Mouse (Mus musculus): ENCODE measurements around the gene Macrod2. TPM values are rescaled to one million over a fixed set of nuclear protein-coding genes. Genes with fewer than 3 reads are reported as not detected.
A peak's percentile ranks its signal among the peaks of the same experiment; 100 is the strongest.

The Macrod2 gene
- polyA plus RNA-seq, 1 experiment from 2014 or later = 90.5 TPM

GRCm38 (mm10) chr2:141740318-141740717 lies 1345.2 kb downstream of the Macrod2 start:
- 0 out of 2 replicates have a peak, but pooled peaks have one; percentile 42 for ATAC-seq (replicated peaks)

GRCm38 (mm10) chr2:141800236-141800635 lies 1405.1 kb downstream of the Macrod2 start:
- no peak overlapping the region for H3K27ac ChIP-seq
- H3K4me2 ChIP-seq = no peak overlapping the region
- no peaks in the 10 kb centered on the region for H3K27me3 ChIP-seq (replicated peaks)
- WGBS = 87% methylated on average over 4 of the region's 4 CpGs
- H3K4me1 ChIP-seq = no peaks in the 10 kb centered on the region
- no peak overlapping the region for H3K4me3 ChIP-seq
- no peak for ATAC-seq (replicated peaks)
- no peaks in the 10 kb centered on the region for H3K9me3 ChIP-seq
- H3K9ac ChIP-seq = no peak overlapping the region
- H3K36me3 ChIP-seq (replicated peaks) = no peaks in the 10 kb centered on the region

More at GRCm38 (mm10) chr2:141740318-141740717, 1345.2 kb downstream of the Macrod2 start:
- Histone ChIP-seq H3K36me3 (replicated peaks) (no peaks in the 10 kb centered on the region), H3K27ac (no peak overlapping the region), H3K9me3 (no peaks in the 10 kb centered on the region), H3K27me3 (replicated peaks) (no peaks in the 10 kb centered on the region), H3K4me2 (no peak overlapping the region), H3K4me1 (no peaks in the 10 kb centered on the region), H3K9ac (no peak overlapping the region), H3K4me3 (no peak overlapping the region)
- 49% methylated on average over 5 of the region's 5 CpGs for WGBS

DNA sequence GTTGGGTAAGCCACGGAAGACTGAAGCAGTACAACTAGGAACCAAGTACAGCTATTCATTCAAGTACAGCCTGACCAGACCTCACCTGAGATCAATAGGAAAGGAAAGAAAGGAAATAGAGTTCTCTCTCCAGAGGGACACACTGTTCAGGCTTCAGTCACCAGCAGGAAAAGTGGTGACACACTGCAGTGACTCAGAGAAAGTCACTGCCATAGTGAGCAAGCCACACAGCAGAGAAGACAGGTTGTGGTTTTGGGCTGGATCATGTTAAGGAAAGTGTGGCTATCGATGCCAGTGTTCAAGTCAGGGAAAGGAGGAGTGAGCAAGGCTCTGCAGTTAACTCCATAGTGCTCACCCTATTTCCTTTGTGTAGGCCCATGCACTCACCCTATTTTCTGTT lies 1405.8 kb downstream of the Macrod2 start:
- Histone ChIP-seq H3K27ac (no peak overlapping the region), H3K36me3 (replicated peaks) (no peaks in the 10 kb centered on the region), H3K4me3 (no peak overlapping the region), H3K9me3 (no peaks in the 10 kb centered on the region), H3K4me1 (no peaks in the 10 kb centered on the region), H3K4me2 (no peak overlapping the region), H3K9ac (no peak overlapping the region), H3K27me3 (replicated peaks) (no peaks in the 10 kb centered on the region)
- WGBS = 71% methylated on average over 2 of the region's 2 CpGs
- no peak for ATAC-seq (replicated peaks)

DNA sequence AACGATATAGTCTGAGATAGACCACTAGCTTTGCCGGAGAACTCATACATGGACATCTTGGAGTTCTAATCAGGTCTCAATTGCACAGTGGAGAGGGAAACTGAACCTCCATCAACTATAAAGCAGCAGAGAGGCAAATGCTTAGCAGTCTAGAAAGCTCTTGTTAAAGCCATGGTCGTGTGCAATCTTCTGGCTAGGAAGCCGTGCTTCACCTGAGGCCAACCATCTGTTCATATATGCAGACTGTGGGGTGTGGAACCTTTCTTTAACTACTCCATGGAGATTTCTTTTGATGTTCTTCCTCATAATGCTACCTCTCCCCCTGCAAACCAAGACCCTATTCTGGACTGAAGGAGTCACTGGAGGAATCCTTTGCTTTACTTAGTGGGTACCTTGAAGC lies 1421.2 kb downstream of the Macrod2 start:
- WGBS = 94% methylated on average over 4 of the region's 4 CpGs
- no peak for ATAC-seq (replicated peaks)

DNA sequence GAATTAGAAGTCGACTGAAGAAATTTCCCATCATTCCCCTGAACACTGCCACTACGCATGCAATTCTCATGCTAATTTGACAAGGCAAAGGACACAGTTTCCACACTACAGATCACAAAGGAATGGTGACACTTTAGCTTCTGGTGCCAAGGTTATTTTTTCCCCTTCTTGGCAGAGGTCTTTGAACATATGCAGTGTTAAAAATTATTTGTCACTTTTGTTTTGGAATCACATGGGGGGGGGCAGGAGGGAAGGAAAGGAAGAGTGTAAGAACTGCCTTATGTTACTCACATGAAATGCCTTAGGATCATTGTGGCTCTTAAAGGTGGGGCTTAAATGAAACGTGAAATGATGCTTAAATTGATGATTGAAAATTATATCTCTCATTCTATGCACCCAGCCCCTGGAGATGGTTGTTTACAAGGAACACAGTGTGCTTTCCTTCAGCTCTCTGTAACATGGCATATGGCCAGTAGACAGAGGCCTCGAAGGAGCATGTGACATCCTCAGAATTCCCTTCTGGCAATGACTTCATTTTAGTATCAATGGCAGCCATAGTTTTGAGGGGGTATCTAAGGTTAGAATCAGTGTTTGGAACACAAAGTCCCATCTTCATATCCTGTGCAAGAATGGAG lies 1422.6 kb downstream of the Macrod2 start:
- no peaks in the 10 kb centered on the region for H3K9me3 ChIP-seq
- H3K27ac ChIP-seq = no peak overlapping the region
- H3K4me3 ChIP-seq = no peak overlapping the region
- ATAC-seq (replicated peaks) = no peak
- 69% methylated on average over 4 of the region's 4 CpGs for WGBS
- H3K4me1 ChIP-seq = no peaks in the 10 kb centered on the region
- H3K36me3 ChIP-seq (replicated peaks) = no peaks in the 10 kb centered on the region
- H3K4me2 ChIP-seq = no peak overlapping the region
- H3K9ac ChIP-seq = no peak overlapping the region
- no peaks in the 10 kb centered on the region for H3K27me3 ChIP-seq (replicated peaks)

More for the DNA sequence above, 1421.2 kb downstream of the Macrod2 start:
- no peaks in the 10 kb centered on the region for H3K36me3 ChIP-seq (replicated peaks)
- no peaks in the 10 kb centered on the region for H3K4me1 ChIP-seq
- H3K4me2 ChIP-seq = no peak overlapping the region
- no peaks in the 10 kb centered on the region for H3K27me3 ChIP-seq (replicated peaks)
- no peak overlapping the region for H3K9ac ChIP-seq
- H3K9me3 ChIP-seq = no peaks in the 10 kb centered on the region
- H3K4me3 ChIP-seq = no peak overlapping the region
- H3K27ac ChIP-seq = no peak overlapping the region

- H3K4me2 ChIP-seq = no peak overlapping the region
- H3K36me3 ChIP-seq (replicated peaks) = no peaks in the 10 kb centered on the region
- no peak overlapping the region for H3K9ac ChIP-seq
- no peaks in the 10 kb centered on the region for H3K27me3 ChIP-seq (replicated peaks)
- H3K4me3 ChIP-seq = no peak overlapping the region
- no peaks in the 10 kb centered on the region for H3K4me1 ChIP-seq
- ATAC-seq (replicated peaks) = no peak
- no peak overlapping the region for H3K27ac ChIP-seq
- H3K9me3 ChIP-seq = no peaks in the 10 kb centered on the region
These were observed 1425.7 kb downstream of the Macrod2 start for GRCm38 (mm10) chr2:141820795-141821194.

- Histone ChIP-seq H3K4me1 (no peaks in the 10 kb centered on the region), H3K27me3 (replicated peaks) (no peaks in the 10 kb centered on the region), H3K27ac (no peak overlapping the region), H3K9ac (no peak overlapping the region), H3K4me3 (no peak overlapping the region), H3K9me3 (no peaks in the 10 kb centered on the region), H3K36me3 (replicated peaks) (no peaks in the 10 kb centered on the region), H3K4me2 (no peak overlapping the region)
- WGBS = 77% methylated on average over 8 of the region's 8 CpGs
- ATAC-seq (replicated peaks) = no peak
These were observed 1430.7 kb downstream of the Macrod2 start for GRCm38 (mm10) chr2:141825606-141826495.

DNA sequence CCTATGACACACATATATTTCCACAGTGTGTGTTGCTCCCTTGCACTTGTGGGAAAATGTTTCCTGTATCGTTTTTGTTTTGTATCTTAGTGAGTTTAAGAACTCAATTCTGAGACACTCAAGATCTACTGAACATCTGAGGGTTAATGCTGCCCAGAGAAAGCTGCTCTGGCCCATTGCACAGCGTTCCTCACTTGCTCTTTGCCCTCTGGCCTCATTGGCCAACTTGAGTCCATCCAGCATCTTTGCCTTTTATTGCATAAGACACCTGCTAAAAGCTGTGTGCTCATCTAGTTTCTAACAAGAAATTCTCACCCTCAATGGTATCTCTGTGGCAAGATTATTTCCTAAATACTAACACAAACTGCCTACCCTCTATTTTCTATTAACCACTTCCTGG lies 1435.4 kb downstream of the Macrod2 start:
- H3K36me3 ChIP-seq (replicated peaks) = no peaks in the 10 kb centered on the region
- ATAC-seq (replicated peaks) = no peak
- no peak overlapping the region for H3K27ac ChIP-seq
- no peak overlapping the region for H3K4me2 ChIP-seq
- H3K9me3 ChIP-seq = no peaks in the 10 kb centered on the region
- H3K9ac ChIP-seq = no peak overlapping the region
- H3K4me1 ChIP-seq = no peaks in the 10 kb centered on the region
- no peak overlapping the region for H3K4me3 ChIP-seq
- H3K27me3 ChIP-seq (replicated peaks) = no peaks in the 10 kb centered on the region
- WGBS = 83% methylated on average over 2 of the region's 2 CpGs

GRCm38 (mm10) chr2:141831515-141831914 lies 1436.4 kb downstream of the Macrod2 start:
- Histone ChIP-seq H3K27ac (no peak overlapping the region), H3K4me1 (no peaks in the 10 kb centered on the region), H3K27me3 (replicated peaks) (no peaks in the 10 kb centered on the region), H3K4me3 (no peak overlapping the region), H3K36me3 (replicated peaks) (no peaks in the 10 kb centered on the region), H3K9me3 (no peaks in the 10 kb centered on the region), H3K4me2 (no peak overlapping the region), H3K9ac (no peak overlapping the region)
- WGBS = 81% methylated on average over 5 of the region's 5 CpGs
- ATAC-seq (replicated peaks) = no peak

DNA sequence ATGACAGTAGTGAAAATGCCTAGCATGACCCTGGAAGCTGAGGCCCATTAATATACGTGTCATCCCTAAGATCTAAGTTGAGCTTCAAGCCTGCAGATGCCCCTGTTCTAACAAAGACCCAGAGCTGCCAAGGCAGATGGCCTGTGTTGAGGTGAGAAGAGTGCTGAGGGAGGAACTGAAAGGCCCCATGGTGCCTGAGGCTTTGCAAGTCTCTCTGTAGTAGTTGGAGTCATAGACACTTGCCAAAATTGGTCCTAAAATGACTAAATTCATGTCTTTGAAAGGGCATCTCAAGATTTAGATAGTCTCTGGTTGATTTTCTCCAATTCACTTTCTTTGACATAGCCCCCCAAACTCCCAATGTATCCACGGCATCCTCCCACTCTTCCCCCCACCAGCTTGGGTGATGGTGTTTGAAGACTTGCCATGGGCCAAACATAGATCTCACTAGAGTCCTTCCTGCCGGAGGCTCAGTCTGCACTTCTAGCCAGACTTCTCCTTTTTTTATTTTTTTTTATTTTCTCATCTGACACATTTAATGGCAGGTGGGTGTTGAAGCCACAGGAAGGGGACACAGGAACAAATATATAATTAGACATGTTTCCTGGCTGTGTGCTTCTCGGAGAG lies 1439.2 kb downstream of the Macrod2 start:
- 84% methylated on average over 4 of the region's 4 CpGs for WGBS
- no peaks in the 10 kb centered on the region for H3K4me1 ChIP-seq
- no peak overlapping the region for H3K9ac ChIP-seq
- H3K27me3 ChIP-seq (replicated peaks) = no peaks in the 10 kb centered on the region
- H3K27ac ChIP-seq = no peak overlapping the region
- H3K4me3 ChIP-seq = no peak overlapping the region
- H3K4me2 ChIP-seq = no peak overlapping the region
- ATAC-seq (replicated peaks) = no peak
- H3K9me3 ChIP-seq = no peaks in the 10 kb centered on the region
- no peaks in the 10 kb centered on the region for H3K36me3 ChIP-seq (replicated peaks)

DNA sequence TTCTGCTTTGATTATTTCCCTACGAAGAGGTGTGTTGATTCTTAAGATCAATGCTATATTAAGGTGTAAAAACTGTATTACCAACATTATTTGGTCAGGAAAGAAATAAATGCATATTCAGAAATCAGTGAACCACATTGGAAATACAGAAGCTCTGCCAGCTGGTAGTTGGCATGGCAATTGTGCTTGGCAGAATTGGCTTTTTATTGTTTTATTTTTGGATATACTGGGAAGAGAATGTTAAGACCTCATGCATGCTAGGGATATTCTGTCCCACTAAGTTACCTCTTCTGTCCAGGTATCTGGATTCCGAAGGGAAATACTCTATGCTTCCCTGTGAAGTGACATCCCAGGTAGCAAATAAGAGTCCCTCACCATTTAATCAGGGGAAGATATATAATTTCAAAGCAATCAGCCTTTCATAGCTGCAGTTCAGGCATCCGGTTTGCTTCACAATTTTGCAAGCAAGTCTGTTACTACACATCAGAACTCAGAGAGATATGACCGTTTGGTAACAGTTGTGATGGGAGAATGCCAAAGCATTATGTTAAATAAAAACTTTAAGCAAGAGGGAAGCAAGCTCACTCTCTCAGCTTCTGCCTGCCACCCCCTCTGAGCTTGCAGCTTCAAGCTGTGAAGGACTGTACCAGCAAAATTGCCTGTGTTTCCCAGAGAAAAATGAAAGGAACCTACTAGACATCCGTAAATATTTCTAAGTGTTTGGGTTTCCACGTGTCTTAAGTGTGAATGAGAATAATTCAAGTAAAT lies 1449.5 kb downstream of the Macrod2 start:
- no peaks in the 10 kb centered on the region for H3K36me3 ChIP-seq (replicated peaks)
- WGBS = 73% methylated on average over 6 of the region's 6 CpGs
- no peak for ATAC-seq (replicated peaks)
- H3K27me3 ChIP-seq (replicated peaks) = no peaks in the 10 kb centered on the region
- no peak overlapping the region for H3K4me2 ChIP-seq
- no peak overlapping the region for H3K27ac ChIP-seq
- H3K4me3 ChIP-seq = no peak overlapping the region
- no peaks in the 10 kb centered on the region for H3K4me1 ChIP-seq
- H3K9me3 ChIP-seq = no peaks in the 10 kb centered on the region
- H3K9ac ChIP-seq = no peak overlapping the region

GRCm38 (mm10) chr2:141859220-141859619 lies 1464.1 kb downstream of the Macrod2 start:
- H3K9me3 ChIP-seq = no peaks in the 10 kb centered on the region
- no peak for ATAC-seq (replicated peaks)
- no peaks in the 10 kb centered on the region for H3K27me3 ChIP-seq (replicated peaks)
- no peak overlapping the region for H3K4me3 ChIP-seq
- H3K27ac ChIP-seq = no peak overlapping the region
- H3K4me1 ChIP-seq = peaks cover 6% of the 10 kb centered on the region; the same call in 1 of the 2 replicates
- H3K9ac ChIP-seq = no peak overlapping the region
- no peak overlapping the region for H3K4me2 ChIP-seq
- no peaks in the 10 kb centered on the region for H3K36me3 ChIP-seq (replicated peaks)
- 39% methylated on average over 2 of the region's 2 CpGs for WGBS

Measured in midbrain, embryonic 15.5 days (tissue).